Mouse (Mus musculus) hindbrain, embryonic 10.5 days (tissue): Measurements from ENCODE around the gene Fzd7. TPM values are rescaled to one million over a fixed set of nuclear protein-coding genes. Genes with fewer than 3 reads are reported as not detected.

Experiments used
- DNase-seq: peaks from one replicate; pipeline ENCODE4 v3.0.0-alpha.2; 2017; ENCODE audit warnings: low spot score
- H3K27ac ChIP-seq: fragments of 300-500 bp; sonication (generic); 2 replicates; pipeline ENCODE4 v1.5.1; 2016; ENCODE audit warnings: mild to moderate bottlenecking, moderate library complexity
- H3K27me3 ChIP-seq: fragments of 300-500 bp; sonication (generic); 2 replicates; pipeline ENCODE4 v1.6.1; 2016; ENCODE audit warnings: mild to moderate bottlenecking; ENCODE audit not compliant: poor library complexity, insufficient read depth, severe bottlenecking
- H3K36me3 ChIP-seq: fragments of 300-500 bp; sonication (generic); 2 replicates; pipeline ENCODE4 v1.6.1; 2016; ENCODE audit warnings: mild to moderate bottlenecking, moderate library complexity
- H3K4me1 ChIP-seq: fragments of 300-500 bp; sonication (generic); replicated peaks from 2 replicates; pipeline ENCODE4 v1.6.1; 2016; ENCODE audit warnings: mild to moderate bottlenecking
- H3K4me3 ChIP-seq: fragments of 300-500 bp; sonication (generic); 2 replicates; pipeline ENCODE4 v1.5.1; 2016; ENCODE audit warnings: mild to moderate bottlenecking, moderate library complexity
- H3K9me3 ChIP-seq: fragments of 300-500 bp; sonication (generic); 2 replicates; pipeline ENCODE4 v1.6.1; 2016; ENCODE audit warnings: mild to moderate bottlenecking, moderate library complexity
- WGBS: fragments of 180-500 bp; shearing (Covaris S2); methylation state at CpG from one replicate; pipeline ENCODE4 v1.1.7; 2016; 5-methylcytosine and 5-hydroxymethylcytosine counted together
- polyA plus RNA-seq: library from polyadenylated mRNA; unstranded; fragments of >200 nt; fragmentation: Nextera tagmentation; extraction: Ambion mirVana; gene quantifications from 2 replicates; pipeline ENCODE4 v1.2.1, GENCODE M21; 2016

The Fzd7 gene
- polyA plus RNA-seq, 1 experiment from 2014 or later: 16.1 TPM

- Histone ChIP-seq H3K9me3 (no peaks in the 10 kb centered on the region), H3K4me1 (peaks cover 74% of the 10 kb centered on the region), H3K27ac (no peak overlapping the region), H3K27me3 (no peaks in the 10 kb centered on the region), H3K4me3 (no peak overlapping the region), H3K36me3 (peaks cover 47% of the 10 kb centered on the region)
- DNase-seq: no peak
- 70% methylated on average over 4 of the region's 4 CpGs for WGBS
Measured at GRCm38 (mm10) chr1:59488991-59489390, 6.8 kb downstream of the Fzd7 start.

- Histone ChIP-seq H3K9me3 (no peaks in the 10 kb centered on the region), H3K27ac (no peak overlapping the region), H3K4me1 (peaks cover 49% of the 10 kb centered on the region), H3K4me3 (no peak overlapping the region), H3K36me3 (peaks cover 31% of the 10 kb centered on the region), H3K27me3 (no peaks in the 10 kb centered on the region)
- WGBS: 81% methylated on average over 9 of the region's 9 CpGs
- no peak for DNase-seq
Measured at GRCm38 (mm10) chr1:59491517-59491916, 9.3 kb downstream of the Fzd7 start.

GRCm38 (mm10) chr1:59492432-59492831 lies 10.2 kb downstream of the Fzd7 start:
- WGBS: 70% methylated on average over 4 of the region's 4 CpGs
- no peaks in the 10 kb centered on the region for H3K27me3 ChIP-seq
- no peak overlapping the region for H3K27ac ChIP-seq
- H3K36me3 ChIP-seq: peaks cover 26% of the 10 kb centered on the region
- peaks cover 40% of the 10 kb centered on the region for H3K4me1 ChIP-seq
- no peaks in the 10 kb centered on the region for H3K9me3 ChIP-seq
- no peak overlapping the region for H3K4me3 ChIP-seq
- no peak for DNase-seq

GRCm38 (mm10) chr1:59495970-59496369 lies 13.7 kb downstream of the Fzd7 start:
- WGBS: 94% methylated on average over 5 of the region's 5 CpGs
- H3K27me3 ChIP-seq: no peaks in the 10 kb centered on the region
- DNase-seq: no peak

GRCm38 (mm10) chr1:59497741-59498613 lies 15.8 kb downstream of the Fzd7 start:
- H3K36me3 ChIP-seq: no peaks in the 10 kb centered on the region
- 80% methylated on average over 6 of the region's 6 CpGs for WGBS
- no peak overlapping the region for H3K27ac ChIP-seq
- H3K4me1 ChIP-seq: no peaks in the 10 kb centered on the region; the same call in 1 of the 2 replicates
- H3K9me3 ChIP-seq: no peaks in the 10 kb centered on the region
- H3K4me3 ChIP-seq: no peak overlapping the region
- H3K27me3 ChIP-seq: no peaks in the 10 kb centered on the region
- DNase-seq: no peak

More at GRCm38 (mm10) chr1:59495970-59496369, 13.7 kb downstream of the Fzd7 start:
- Histone ChIP-seq H3K27ac (no peak overlapping the region), H3K9me3 (no peaks in the 10 kb centered on the region), H3K4me3 (no peak overlapping the region), H3K4me1 (peaks cover 17% of the 10 kb centered on the region), H3K36me3 (peaks cover 2% of the 10 kb centered on the region; the same call in 1 of the 2 replicates)

DNA sequence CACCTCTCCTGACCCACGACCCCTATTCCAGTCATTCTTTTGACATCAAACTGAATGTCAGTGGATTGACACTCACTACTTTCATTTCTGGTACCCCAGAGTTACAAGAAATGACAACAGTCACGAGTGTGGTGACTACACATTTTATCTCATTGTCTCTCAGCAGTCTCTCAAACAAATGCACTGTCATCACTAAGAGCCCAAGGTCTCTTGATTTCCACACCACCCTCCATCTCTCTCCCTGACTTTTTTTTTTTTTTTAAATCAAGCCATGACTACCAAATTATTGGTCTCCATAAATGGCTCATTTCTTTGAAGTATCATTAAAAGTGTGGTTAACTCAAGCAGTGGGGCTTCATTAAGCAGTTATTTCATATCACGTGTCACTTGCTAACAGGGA lies 17.1 kb downstream of the Fzd7 start:
- DNase-seq: no peak
- Histone ChIP-seq H3K4me3 (no peak overlapping the region), H3K4me1 (no peaks in the 10 kb centered on the region), H3K27me3 (no peaks in the 10 kb centered on the region), H3K9me3 (no peaks in the 10 kb centered on the region), H3K27ac (no peak overlapping the region), H3K36me3 (no peaks in the 10 kb centered on the region)
- WGBS: 74% methylated on average over 3 of the region's 3 CpGs

GRCm38 (mm10) chr1:59502355-59502754 lies 20.1 kb downstream of the Fzd7 start:
- Histone ChIP-seq H3K4me3 (no peak overlapping the region), H3K27ac (no peak overlapping the region), H3K27me3 (no peaks in the 10 kb centered on the region), H3K36me3 (no peaks in the 10 kb centered on the region), H3K4me1 (no peaks in the 10 kb centered on the region), H3K9me3 (no peaks in the 10 kb centered on the region)
- WGBS: 46% methylated on average over 2 of the region's 2 CpGs
- DNase-seq: no peak

GRCm38 (mm10) chr1:59503659-59504301 lies 21.6 kb downstream of the Fzd7 start:
- Histone ChIP-seq H3K27me3 (no peaks in the 10 kb centered on the region), H3K27ac (no peak overlapping the region), H3K9me3 (no peaks in the 10 kb centered on the region), H3K36me3 (no peaks in the 10 kb centered on the region), H3K4me3 (no peak overlapping the region), H3K4me1 (peaks cover 8% of the 10 kb centered on the region)
- no peak for DNase-seq
- WGBS: 56% methylated on average over 7 of the region's 7 CpGs

DNA sequence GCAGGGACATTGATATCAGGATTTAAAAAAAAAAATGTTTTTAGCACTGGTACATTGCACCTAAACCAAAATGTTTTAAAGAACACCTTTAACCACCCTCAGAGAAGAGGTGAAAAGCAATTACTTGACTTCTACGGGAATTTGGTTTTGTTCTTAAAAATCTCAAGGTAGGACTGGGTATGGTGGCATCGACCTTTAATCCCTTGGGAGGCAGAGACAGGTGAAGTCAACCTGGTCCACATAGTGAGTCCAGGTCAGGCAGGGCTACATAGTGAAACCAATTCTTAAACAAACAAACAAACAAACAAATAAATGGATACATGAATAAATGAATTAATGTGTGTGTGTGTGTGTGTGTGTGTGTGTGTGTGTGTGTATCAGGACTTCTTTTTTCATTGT lies 22.1 kb downstream of the Fzd7 start:
- DNase-seq: no peak
- WGBS: 79% methylated on average over 2 of the region's 2 CpGs
- H3K27me3 ChIP-seq: peaks cover 3% of the 10 kb centered on the region; the same call in 1 of the 2 replicates
- H3K27ac ChIP-seq: no peak overlapping the region
- H3K9me3 ChIP-seq: no peaks in the 10 kb centered on the region
- H3K4me3 ChIP-seq: no peak overlapping the region
- H3K36me3 ChIP-seq: no peaks in the 10 kb centered on the region
- H3K4me1 ChIP-seq: peaks cover 12% of the 10 kb centered on the region

- H3K4me3 ChIP-seq: peak overlapping the region; percentile 23; the same call in 1 of the 2 replicates
- WGBS: 26% methylated on average over 17 of the region's 17 CpGs
- peak; percentile 40 for DNase-seq
Measured at GRCm38 (mm10) chr1:59508463-59509139, 26.4 kb downstream of the Fzd7 start.

GRCm38 (mm10) chr1:59511566-59512270 lies 29.5 kb downstream of the Fzd7 start:
- H3K4me1 ChIP-seq: peaks cover 32% of the 10 kb centered on the region
- no peak overlapping the region for H3K4me3 ChIP-seq
- DNase-seq: no peak
- H3K27me3 ChIP-seq: peaks cover 7% of the 10 kb centered on the region; the same call in 1 of the 2 replicates
- 0 out of 2 replicates have a peak overlapping the region, but pooled peaks have one; percentile 9 for H3K27ac ChIP-seq
- H3K9me3 ChIP-seq: no peaks in the 10 kb centered on the region
- H3K36me3 ChIP-seq: no peaks in the 10 kb centered on the region
- WGBS: 72% methylated on average over 9 of the region's 9 CpGs

More at GRCm38 (mm10) chr1:59508463-59509139, 26.4 kb downstream of the Fzd7 start:
- H3K4me1 ChIP-seq: peaks cover 14% of the 10 kb centered on the region
- H3K9me3 ChIP-seq: no peaks in the 10 kb centered on the region
- peak overlapping the region; percentile 54 for H3K27ac ChIP-seq
- no peaks in the 10 kb centered on the region for H3K36me3 ChIP-seq
- H3K27me3 ChIP-seq: peaks cover 7% of the 10 kb centered on the region; the same call in 1 of the 2 replicates
